Mouse (Mus musculus) heart, postnatal 0 days (tissue): Measurements from ENCODE around the gene 4933405L10Rik. TPM values are rescaled to one million over a fixed set of nuclear protein-coding genes. Genes with fewer than 3 reads are reported as not detected.
A peak's percentile ranks its signal among the peaks of the same experiment; 100 is the strongest.

ENCODE experiments used
- ATAC-seq: fragments of 200-750 bp; cut with Nextera tagmentation; 2 replicates; pipeline ENCODE4 v1.8.0; 2017; ENCODE audit warnings: low read depth, moderate number of reproducible peaks, moderate library complexity; ENCODE audit not compliant: insufficient read depth
- DNase-seq: peaks from one replicate; pipeline ENCODE4 v3.0.0-alpha.2; 2016; ENCODE audit warnings: low spot score
- H3K27ac ChIP-seq: fragments of 300-500 bp; sonication (generic); 2 replicates; pipeline ENCODE4 v1.5.1; 2014; ENCODE audit warnings: low read depth, mild to moderate bottlenecking
- H3K27me3 ChIP-seq: fragments of 300-500 bp; sonication (generic); 2 replicates; pipeline ENCODE4 v1.6.1; 2014; ENCODE audit warnings: low read length, mixed read lengths; ENCODE audit not compliant: control insufficient read depth, insufficient read depth
- H3K36me3 ChIP-seq: fragments of 300-500 bp; sonication (generic); replicated peaks from 2 replicates; pipeline ENCODE4 v1.6.1; 2014; ENCODE audit warnings: low read length, mixed read lengths; ENCODE audit not compliant: control insufficient read depth, insufficient read depth
- H3K4me1 ChIP-seq: fragments of 300-500 bp; sonication (generic); 2 replicates; pipeline ENCODE4 v1.6.1; 2014; ENCODE audit warnings: antibody characterized with exemption; ENCODE audit not compliant: control insufficient read depth, insufficient read depth
- H3K4me2 ChIP-seq: fragments of 300-500 bp; sonication (generic); 2 replicates; pipeline ENCODE4 v1.6.1; 2014; ENCODE audit warnings: low read depth, mild to moderate bottlenecking, low read length, moderate library complexity
- H3K4me3 ChIP-seq: fragments of 300-500 bp; sonication (generic); 2 replicates; pipeline ENCODE4 v1.5.1; 2014; ENCODE audit warnings: low read depth, low read length
- H3K9ac ChIP-seq: fragments of 300-500 bp; sonication (generic); replicated peaks from 2 replicates; pipeline ENCODE4 v1.6.1; 2014; ENCODE audit warnings: low read depth, low read length, mixed read lengths
- H3K9me3 ChIP-seq: fragments of 300-500 bp; sonication (generic); replicated peaks from 2 replicates; pipeline ENCODE4 v1.6.1; 2016; ENCODE audit warnings: low read length; ENCODE audit not compliant: control insufficient read depth
- CTCF ChIP-seq: IDR thresholded peaks from 2 replicates; pipeline ENCODE4 v1.5.1; 2016; ENCODE audit warnings: antibody characterized with exemption, control low read depth, low read depth
- EP300 ChIP-seq: IDR thresholded peaks from 2 replicates; pipeline ENCODE4 v1.6.1; 2016; ENCODE audit warnings: antibody characterized with exemption, low read depth
- WGBS: fragments of 180-500 bp; shearing (Covaris S2); extraction: QIAGEN DNeasy Blood & Tissue Kit; methylation state at CpG from one replicate; pipeline ENCODE4 v1.1.7; 2014; 5-methylcytosine and 5-hydroxymethylcytosine counted together
- polyA plus RNA-seq: library from polyadenylated mRNA; unstranded; fragments of >200 nt; fragmentation: Nextera tagmentation; extraction: Ambion mirVana; gene quantifications from 2 replicates; pipeline ENCODE4 v1.2.1, GENCODE M21; 2015
- total RNA-seq: library from RNA; depleted of rRNA; stranded (reverse); fragments of >200 nt; gene quantifications from 2 replicates; pipeline ENCODE4 v1.2.3, GENCODE M21; 2014; ENCODE audit warnings: low replicate concordance

Gene 4933405L10Rik
- total and polyA plus RNA-seq, 2 experiments from 2014 or later: not detected

- no peaks in the 10 kb centered on the region for H3K4me1 ChIP-seq
- H3K36me3 ChIP-seq: peaks cover 28% of the 10 kb centered on the region
- H3K4me3 ChIP-seq: peak overlapping the region; percentile 22; the same call in 1 of the 2 replicates
- no peak for ATAC-seq
- no peak for TF ChIP-seq CTCF
- TF ChIP-seq EP300: no peak
- WGBS: 69% methylated on average over 6 of the region's 6 CpGs
- 0 out of 2 replicates have a peak, but pooled peaks cover 5% of the 10 kb centered on the region for H3K27me3 ChIP-seq
- no peaks in the 10 kb centered on the region for H3K9me3 ChIP-seq
- H3K9ac ChIP-seq: no peak overlapping the region; the same call in 1 of the 2 replicates
- H3K4me2 ChIP-seq: peak overlapping the region; percentile 43; the same call in 1 of the 2 replicates
- H3K27ac ChIP-seq: peak overlapping the region; percentile 14; the same call in 1 of the 2 replicates
- no peak for DNase-seq
These were observed 20.9 kb upstream of the 4933405L10Rik start for GRCm38 (mm10) chr8:105686551-105686950.

GRCm38 (mm10) chr8:105687512-105687911 is 19.9 kb upstream of the 4933405L10Rik start:
- 0 out of 2 replicates have a peak, but pooled peaks cover 5% of the 10 kb centered on the region for H3K27me3 ChIP-seq
- H3K4me2 ChIP-seq: no peak overlapping the region
- TF ChIP-seq EP300: no peak
- TF ChIP-seq CTCF: no peak
- no peaks in the 10 kb centered on the region for H3K4me1 ChIP-seq
- no peaks in the 10 kb centered on the region for H3K9me3 ChIP-seq
- H3K36me3 ChIP-seq: peaks cover 19% of the 10 kb centered on the region
- DNase-seq (no peak), ATAC-seq (no peak)
- no peak overlapping the region for H3K4me3 ChIP-seq
- 64% methylated on average over 8 of the region's 8 CpGs for WGBS
- H3K27ac ChIP-seq: no peak overlapping the region
- H3K9ac ChIP-seq: no peak overlapping the region

- DNase-seq (no peak), ATAC-seq (no peak)
- Histone ChIP-seq H3K4me2 (no peak overlapping the region), H3K4me3 (no peak overlapping the region), H3K27me3 (0 out of 2 replicates have a peak, but pooled peaks cover 5% of the 10 kb centered on the region), H3K36me3 (peaks cover 12% of the 10 kb centered on the region), H3K9ac (no peak overlapping the region), H3K4me1 (no peaks in the 10 kb centered on the region), H3K9me3 (0 out of 2 replicates have a peak, but pooled peaks cover 6% of the 10 kb centered on the region), H3K27ac (no peak overlapping the region)
- WGBS: 31% methylated on average over 14 of the region's 14 CpGs
- TF ChIP-seq EP300: no peak
- no peak for TF ChIP-seq CTCF
These were observed 19.2 kb upstream of the 4933405L10Rik start for GRCm38 (mm10) chr8:105688242-105688752.

- no peak overlapping the region for H3K4me3 ChIP-seq
- no peak for DNase-seq
- 0 out of 2 replicates have a peak, but pooled peaks cover under 1% of the 10 kb centered on the region for H3K36me3 ChIP-seq
- no peak overlapping the region for H3K4me2 ChIP-seq
- no peak overlapping the region for H3K27ac ChIP-seq
- WGBS: 55% methylated on average over 35 of the region's 35 CpGs
- peaks cover 6% of the 10 kb centered on the region for H3K4me1 ChIP-seq
- 0 out of 2 replicates have a peak, but pooled peaks cover 6% of the 10 kb centered on the region for H3K9me3 ChIP-seq
- no peak for ATAC-seq
- H3K9ac ChIP-seq: no peak overlapping the region
- H3K27me3 ChIP-seq: peaks cover 9% of the 10 kb centered on the region; the same call in 1 of the 2 replicates
- TF ChIP-seq CTCF (no peak), EP300 (no peak)
These were observed 18.0 kb upstream of the 4933405L10Rik start for GRCm38 (mm10) chr8:105689256-105689982.

GRCm38 (mm10) chr8:105689983-105690360 is 17.5 kb upstream of the 4933405L10Rik start:
- no peak for ATAC-seq
- peaks cover 15% of the 10 kb centered on the region; the same call in 1 of the 2 replicates for H3K27me3 ChIP-seq
- TF ChIP-seq EP300 (no peak), CTCF (no peak)
- DNase-seq: no peak
- H3K27ac ChIP-seq: no peak overlapping the region
- no peak overlapping the region for H3K9ac ChIP-seq
- H3K4me1 ChIP-seq: peaks cover 6% of the 10 kb centered on the region
- H3K36me3 ChIP-seq: no peaks in the 10 kb centered on the region
- 86% methylated on average over 9 of the region's 9 CpGs for WGBS
- 0 out of 2 replicates have a peak, but pooled peaks cover 6% of the 10 kb centered on the region for H3K9me3 ChIP-seq
- no peak overlapping the region for H3K4me2 ChIP-seq
- no peak overlapping the region for H3K4me3 ChIP-seq
